Mouse (Mus musculus) spleen, adult 12 weeks (tissue): ENCODE measurements around the gene St8sia1.
A peak's percentile ranks its signal among the peaks of the same experiment; 100 is the strongest.

ENCODE experiments used
- DNase-seq: peaks from one replicate; pipeline ENCODE4 v3.0.0; 2022; ENCODE audit warnings: low spot score

St8sia1 gene

GRCm38 (mm10) chr6:142788042-142788987 is 175.9 kb downstream of the St8sia1 start:
- DNase-seq, result no peak

- DNase-seq, result no peak
Observed at GRCm38 (mm10) chr6:142786106-142786505, 178.1 kb downstream of the St8sia1 start.

- peak; percentile 33 for DNase-seq
Observed at GRCm38 (mm10) chr6:142785343-142785742, 178.9 kb downstream of the St8sia1 start.

- DNase-seq, result no peak
Observed at GRCm38 (mm10) chr6:142781286-142781685, 183.0 kb downstream of the St8sia1 start.

GRCm38 (mm10) chr6:142780574-142781033 is 183.6 kb downstream of the St8sia1 start:
- no peak for DNase-seq

GRCm38 (mm10) chr6:142779812-142780573 is 184.3 kb downstream of the St8sia1 start:
- no peak for DNase-seq

GRCm38 (mm10) chr6:142779045-142779811 is 185.0 kb downstream of the St8sia1 start:
- no peak for DNase-seq

GRCm38 (mm10) chr6:142776935-142777334 is 187.3 kb downstream of the St8sia1 start:
- no peak for DNase-seq

- DNase-seq, result no peak
Observed at GRCm38 (mm10) chr6:142773566-142773965, 190.7 kb downstream of the St8sia1 start.

GRCm38 (mm10) chr6:142771643-142772042 is 192.6 kb downstream of the St8sia1 start:
- DNase-seq, result no peak
